Mouse (Mus musculus) layer of hippocampus, postnatal 14 days (tissue): ENCODE data around the gene Pik3r5. TPM values are rescaled to one million over a fixed set of nuclear protein-coding genes. Genes with fewer than 3 reads are reported as not detected.
A peak's percentile ranks its signal among the peaks of the same experiment; 100 is the strongest.

ENCODE experiments used
- DNase-seq, 2 experiments: peaks; one replicate each; pipeline ENCODE4 v3.0.0; 2021 to 2022; ENCODE audit warnings: low spot score in 2 of 2, mixed read lengths in 1 of 2
- long read RNA-seq, 2 experiments: library from polyadenylated mRNA; stranded (forward); transcript quantifications; one replicate each; pipeline ENCODE4 v2.0.0; 2021
- total RNA-seq, 2 experiments: library from RNA; stranded (reverse); gene quantifications; 2 replicates each; pipeline ENCODE4 v1.2.3; 2021

The Pik3r5 gene
- 1 to 10 TPM; 1.6 to 2.0 TPM for total RNA-seq
- long read RNA-seq, experiment 1, partial matches to known transcripts, result 1 of 1 reads
- long read RNA-seq, experiment 1, other reads (novel, unspliced or antisense), result 0 of 1 reads
- long read RNA-seq, experiment 2, full-length matches to known transcripts, result 1 of 2 reads
- long read RNA-seq, experiment 2, partial matches to known transcripts, result 1 of 2 reads
- long read RNA-seq, experiment 2, other reads (novel, unspliced or antisense), result 0 of 2 reads

GRCm38 (mm10) chr11:68431699-68432360 lies at the start of gene Pik3r5:
Gene Pik3r5, plus strand, starts transcription at chr11:68432121.
- DNase-seq, result peak; percentile 55 to 59

- no peak for DNase-seq
Observed at GRCm38 (mm10) chr11:68383519-68383918, 48.4 kb upstream of the Pik3r5 start.

GRCm38 (mm10) chr11:68384131-68384530 lies 47.8 kb upstream of the Pik3r5 start:
- DNase-seq, result no peak

GRCm38 (mm10) chr11:68384592-68385020 lies 47.3 kb upstream of the Pik3r5 start:
- DNase-seq, result no peak

- DNase-seq, result no peak
Observed at GRCm38 (mm10) chr11:68385021-68385821, 46.7 kb upstream of the Pik3r5 start.

GRCm38 (mm10) chr11:68385921-68386588 lies 45.9 kb upstream of the Pik3r5 start:
- DNase-seq, result no peak

GRCm38 (mm10) chr11:68386589-68387440 lies 45.1 kb upstream of the Pik3r5 start:
- peak in 1 of 2 experiments; percentile 24 for DNase-seq

GRCm38 (mm10) chr11:68387441-68387760 lies 44.5 kb upstream of the Pik3r5 start:
- DNase-seq, result no peak

- DNase-seq, result no peak
Observed at GRCm38 (mm10) chr11:68387971-68388654, 43.8 kb upstream of the Pik3r5 start.

- no peak for DNase-seq
Observed at GRCm38 (mm10) chr11:68388655-68389015, 43.3 kb upstream of the Pik3r5 start.

GRCm38 (mm10) chr11:68389621-68390020 lies 42.3 kb upstream of the Pik3r5 start:
- DNase-seq, result no peak

- DNase-seq, result no peak
Observed at GRCm38 (mm10) chr11:68390381-68391287, 41.3 kb upstream of the Pik3r5 start.

GRCm38 (mm10) chr11:68393897-68394490 lies 37.9 kb upstream of the Pik3r5 start:
- no peak for DNase-seq

GRCm38 (mm10) chr11:68394749-68395148 lies 37.2 kb upstream of the Pik3r5 start:
- DNase-seq, result no peak

GRCm38 (mm10) chr11:68395546-68395945 lies 36.4 kb upstream of the Pik3r5 start:
- no peak for DNase-seq

- DNase-seq, result no peak
Observed at GRCm38 (mm10) chr11:68398891-68399547, 32.9 kb upstream of the Pik3r5 start.

- peak; percentile 27 to 41 for DNase-seq
Observed at GRCm38 (mm10) chr11:68399548-68400020, 32.3 kb upstream of the Pik3r5 start.
